Mouse (Mus musculus) thymus, adult 2 months (tissue): ENCODE results near the gene Rars. TPM values are rescaled to one million over a fixed set of nuclear protein-coding genes. Genes with fewer than 3 reads are reported as not detected.
"Not testable (repeated sequence)": the region's sequence is repeated elsewhere in the genome, so short reads cannot be mapped to it uniquely, and the experiment has no call there.

Experiments
- DNase-seq: peaks from one replicate; pipeline ENCODE4 v3.0.0; 2021
- H3K27ac ChIP-seq: fragments of 200-500 bp; 2 replicates; pipeline ENCODE4 v1.5.1; 2012; ENCODE audit warnings: low read length, control low read depth; ENCODE audit not compliant: control insufficient read depth, insufficient read depth
- H3K27me3 ChIP-seq: fragments of 200-500 bp; 2 replicates; pipeline ENCODE4 v1.6.1; 2012; ENCODE audit warnings: mild to moderate bottlenecking, low read length, moderate library complexity, mixed read lengths; ENCODE audit not compliant: control insufficient read depth, insufficient read depth
- H3K36me3 ChIP-seq: fragments of 200-500 bp; 2 replicates; pipeline ENCODE4 v1.6.1; 2012; ENCODE audit warnings: mild to moderate bottlenecking, low read length, moderate library complexity; ENCODE audit not compliant: control insufficient read depth, insufficient read depth
- H3K4me1 ChIP-seq: fragments of 200-500 bp; replicated peaks from 2 replicates; pipeline ENCODE4 v1.6.1; 2012; ENCODE audit warnings: low read length; ENCODE audit not compliant: control insufficient read depth, insufficient read depth
- H3K4me3 ChIP-seq: fragments of 200-500 bp; 2 replicates; pipeline ENCODE4 v1.5.1; 2012; ENCODE audit warnings: mild to moderate bottlenecking, low read length, control low read depth, moderate library complexity; ENCODE audit not compliant: control insufficient read depth, insufficient read depth
- CTCF ChIP-seq: fragments of 200-500 bp; IDR thresholded peaks from 2 replicates; pipeline ENCODE4 v1.5.1; 2012; ENCODE audit warnings: mild to moderate bottlenecking, control low read depth, low read length, moderate library complexity, borderline replicate concordance; ENCODE audit not compliant: control insufficient read depth, poor library complexity, insufficient read depth; ENCODE audit errors: extremely low read depth
- POLR2A ChIP-seq: fragments of 200-500 bp; IDR thresholded peaks from 2 replicates; pipeline ENCODE4 v1.6.1; 2012; ENCODE audit warnings: mild to moderate bottlenecking, low read length, control low read depth, moderate library complexity; ENCODE audit not compliant: control insufficient read depth, poor library complexity, insufficient read depth; ENCODE audit errors: extremely low read depth
- WGBS: fragments of 180-500 bp; shearing (Covaris S2); methylation state at CpG from one replicate; pipeline ENCODE4 v1.1.7; 2018; 5-methylcytosine and 5-hydroxymethylcytosine counted together
- polyA plus RNA-seq: library from polyadenylated mRNA; depleted of rRNA; stranded (reverse); fragments of >200 nt; gene quantifications from 2 replicates; pipeline ENCODE4 v1.2.3, GENCODE M21; 2012

The Rars gene
- polyA plus RNA-seq, 1 experiment: 15.8 TPM

DNA sequence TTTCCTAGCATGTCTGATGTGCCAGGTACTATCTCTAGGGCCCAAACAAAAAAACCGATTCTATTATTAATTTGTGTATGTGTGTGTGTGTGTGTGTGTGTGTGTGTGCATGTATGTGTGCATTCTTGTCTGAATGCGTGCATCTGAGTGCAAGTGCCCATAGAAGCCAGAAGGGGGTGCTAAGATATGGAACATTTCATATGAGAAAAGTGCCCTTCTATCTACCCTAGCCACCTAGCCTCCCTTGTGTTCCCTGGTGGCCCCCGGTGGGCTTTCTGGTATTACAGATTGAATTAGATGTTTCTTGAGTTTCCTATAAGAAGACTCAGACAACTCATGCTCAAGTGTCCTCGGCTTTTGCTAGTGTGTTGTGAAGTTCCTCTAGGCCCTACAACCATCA lies 19.3 kb upstream of the Rars start:
- Histone ChIP-seq H3K27me3 (no peaks in the 10 kb centered on the region), H3K27ac (no peak overlapping the region), H3K4me3 (no peak overlapping the region), H3K36me3 (no peaks in the 10 kb centered on the region), H3K4me1 (no peaks in the 10 kb centered on the region)
- no peak for DNase-seq
- TF ChIP-seq POLR2A: no peak
- WGBS: 91% methylated on average over 4 of the region's 4 CpGs

DNA sequence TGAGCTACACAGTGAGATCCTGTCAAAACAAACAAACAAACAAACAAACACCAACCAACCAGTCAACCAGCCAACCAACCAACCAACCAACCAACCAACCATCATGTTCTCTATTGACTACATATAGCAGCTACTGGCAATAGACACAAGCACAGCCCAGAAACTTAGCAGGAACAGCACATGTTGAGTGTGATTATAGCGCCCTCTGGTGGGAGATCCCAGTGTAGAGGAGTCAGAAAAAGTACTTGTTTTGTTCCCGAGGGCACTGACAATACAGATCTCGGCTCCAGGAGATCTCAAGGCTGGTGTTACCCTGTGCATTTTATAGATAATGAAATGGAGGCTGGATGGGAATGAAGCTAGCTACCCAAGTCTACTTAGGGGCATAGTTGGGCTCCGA lies 18.4 kb upstream of the Rars start:
- no peaks in the 10 kb centered on the region for H3K36me3 ChIP-seq
- peak; percentile 21 for DNase-seq
- 48% methylated on average over 4 of the region's 4 CpGs for WGBS
- no peaks in the 10 kb centered on the region for H3K27me3 ChIP-seq
- no peak overlapping the region for H3K27ac ChIP-seq
- H3K4me1 ChIP-seq: no peaks in the 10 kb centered on the region
- TF ChIP-seq POLR2A (no peak), CTCF (no peak)
- no peak overlapping the region for H3K4me3 ChIP-seq

DNA sequence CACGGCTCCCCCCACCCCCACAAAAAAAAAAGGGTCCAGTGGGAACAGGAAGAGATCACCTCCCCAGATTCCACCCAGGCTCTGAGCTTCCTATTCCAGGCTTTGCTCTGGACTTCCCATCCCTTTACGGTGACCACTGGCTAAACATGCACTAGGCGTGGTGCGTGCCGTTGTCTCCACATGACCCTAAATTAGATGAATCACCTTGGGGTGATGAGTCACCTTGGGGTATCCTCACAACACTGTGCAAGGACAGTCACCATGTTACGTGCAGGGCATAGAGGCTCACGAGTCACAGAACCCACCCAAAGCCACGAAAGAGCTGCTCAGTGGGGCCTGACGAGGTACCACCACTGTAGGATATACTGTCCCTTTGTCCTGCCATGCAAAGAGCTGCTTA lies 10.0 kb upstream of the Rars start:
- no peak overlapping the region for H3K27ac ChIP-seq
- WGBS: 83% methylated on average over 9 of the region's 9 CpGs
- no peak for DNase-seq
- no peaks in the 10 kb centered on the region for H3K27me3 ChIP-seq
- no peak overlapping the region for H3K4me3 ChIP-seq
- no peaks in the 10 kb centered on the region for H3K4me1 ChIP-seq
- no peak for TF ChIP-seq CTCF
- TF ChIP-seq POLR2A: no peak
- H3K36me3 ChIP-seq: no peaks in the 10 kb centered on the region

DNA sequence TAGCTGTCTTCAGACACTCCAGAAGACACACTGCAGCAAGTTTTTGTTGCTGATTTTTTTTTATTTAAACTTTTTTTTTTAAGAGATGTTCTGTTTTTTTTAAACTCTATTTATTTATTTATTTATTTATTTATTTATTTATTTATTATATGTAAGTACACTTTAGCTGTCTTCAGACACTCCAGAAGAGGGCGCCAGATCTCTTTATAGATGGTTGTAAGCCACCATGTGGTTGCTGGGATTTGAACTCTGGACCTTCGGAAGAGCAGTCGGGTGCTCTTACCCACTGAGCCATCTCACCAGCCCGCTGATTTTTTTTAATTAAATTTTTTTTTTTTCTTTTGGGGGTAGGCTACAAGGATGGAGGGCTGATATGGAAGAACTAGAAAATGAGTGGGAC lies 8.3 kb upstream of the Rars start:
- H3K36me3 ChIP-seq, H3K4me1 ChIP-seq, DNase-seq, H3K27me3 ChIP-seq, H3K4me3 ChIP-seq, H3K27ac ChIP-seq: not testable (repeated sequence)
- 83% methylated on average over 4 of the region's 4 CpGs for WGBS

DNA sequence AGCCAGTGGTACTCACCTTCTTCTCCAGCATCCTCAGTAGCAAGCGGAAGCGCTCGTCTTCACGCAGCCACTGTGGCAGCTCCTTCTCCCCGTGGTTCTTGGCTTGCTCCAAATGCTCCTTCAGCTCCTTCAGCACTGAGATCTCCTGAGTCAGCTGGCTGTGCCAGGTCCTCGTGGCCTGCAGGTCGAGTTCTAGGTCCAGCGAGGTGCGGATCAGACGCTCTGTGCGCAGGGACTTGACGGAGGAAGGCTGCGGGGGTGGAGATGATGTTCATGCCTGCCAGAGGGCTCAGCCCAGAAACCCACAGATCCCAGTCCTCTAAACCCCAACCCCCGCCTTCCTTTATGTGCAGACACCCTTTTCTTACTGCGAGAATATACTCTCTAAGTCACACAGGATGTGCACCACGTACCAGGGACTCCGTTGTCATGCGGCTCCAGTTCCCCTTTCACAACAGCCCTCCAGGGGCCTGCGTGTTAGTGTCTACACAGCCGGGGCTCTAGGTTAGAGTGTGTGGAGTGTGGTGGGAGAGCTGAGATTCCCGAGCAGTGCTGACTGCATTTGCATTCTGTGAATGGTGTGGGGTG lies 7.5 kb upstream of the Rars start:
- Histone ChIP-seq H3K27ac (no peak overlapping the region), H3K4me3 (no peak overlapping the region), H3K36me3 (no peaks in the 10 kb centered on the region), H3K4me1 (peaks cover 4% of the 10 kb centered on the region), H3K27me3 (no peaks in the 10 kb centered on the region)
- WGBS: 40% methylated on average over 21 of the region's 21 CpGs
- TF ChIP-seq CTCF (no peak), POLR2A (no peak)
- no peak for DNase-seq

DNA sequence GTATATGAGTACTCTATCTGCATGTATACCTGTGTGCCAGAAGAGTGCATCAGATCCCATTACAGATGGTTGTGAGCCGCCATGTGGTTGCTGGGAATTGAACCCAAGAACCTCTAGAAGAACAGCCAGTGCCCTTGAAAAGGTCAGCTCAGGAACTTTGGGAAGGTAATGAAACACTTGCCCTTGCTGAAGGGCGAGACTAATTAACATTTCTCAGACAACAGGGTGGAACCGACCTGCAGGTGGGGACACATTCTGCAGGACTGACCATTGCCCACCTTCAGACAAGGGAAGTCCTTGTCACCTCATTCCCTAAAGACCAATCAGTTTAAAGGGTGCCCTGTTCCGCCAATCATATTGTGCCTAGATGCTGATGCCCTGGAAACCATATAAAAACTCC lies 6.5 kb upstream of the Rars start:
- 94% methylated on average over 4 of the region's 4 CpGs for WGBS

DNA sequence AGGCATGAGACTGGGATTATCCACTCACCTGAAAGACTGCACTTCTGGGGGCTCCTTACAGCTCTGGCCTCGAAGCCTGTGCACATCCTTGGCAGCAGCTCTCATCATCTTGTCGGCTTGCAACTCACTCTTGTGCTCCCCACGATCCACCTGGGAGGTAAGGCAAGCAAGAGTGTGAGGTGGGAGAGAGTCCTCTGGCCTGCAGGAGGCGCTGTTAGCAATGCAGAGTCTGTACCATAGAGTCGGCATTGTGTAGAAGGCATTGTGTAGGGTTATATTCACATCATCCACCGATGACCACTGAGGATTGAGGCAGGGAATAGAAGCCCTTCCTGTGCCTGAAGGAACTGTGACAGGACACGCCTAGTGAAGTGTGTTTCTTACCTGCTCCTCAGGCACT lies 6.0 kb upstream of the Rars start:
- no peak for DNase-seq
- no peaks in the 10 kb centered on the region for H3K27me3 ChIP-seq
- TF ChIP-seq POLR2A (no peak), CTCF (no peak)
- no peak overlapping the region for H3K4me3 ChIP-seq
- 87% methylated on average over 7 of the region's 7 CpGs for WGBS
- peaks cover 4% of the 10 kb centered on the region for H3K4me1 ChIP-seq
- no peaks in the 10 kb centered on the region for H3K36me3 ChIP-seq
- H3K27ac ChIP-seq: no peak overlapping the region

More for the DNA sequence above, 6.5 kb upstream of the Rars start:
- H3K4me1 ChIP-seq, H3K4me3 ChIP-seq, H3K27ac ChIP-seq, H3K27me3 ChIP-seq, DNase-seq, H3K36me3 ChIP-seq: not testable (repeated sequence)
